Comparison of ENCODE assay signal across 8 mouse cellular contexts in the genomic region with DNA sequence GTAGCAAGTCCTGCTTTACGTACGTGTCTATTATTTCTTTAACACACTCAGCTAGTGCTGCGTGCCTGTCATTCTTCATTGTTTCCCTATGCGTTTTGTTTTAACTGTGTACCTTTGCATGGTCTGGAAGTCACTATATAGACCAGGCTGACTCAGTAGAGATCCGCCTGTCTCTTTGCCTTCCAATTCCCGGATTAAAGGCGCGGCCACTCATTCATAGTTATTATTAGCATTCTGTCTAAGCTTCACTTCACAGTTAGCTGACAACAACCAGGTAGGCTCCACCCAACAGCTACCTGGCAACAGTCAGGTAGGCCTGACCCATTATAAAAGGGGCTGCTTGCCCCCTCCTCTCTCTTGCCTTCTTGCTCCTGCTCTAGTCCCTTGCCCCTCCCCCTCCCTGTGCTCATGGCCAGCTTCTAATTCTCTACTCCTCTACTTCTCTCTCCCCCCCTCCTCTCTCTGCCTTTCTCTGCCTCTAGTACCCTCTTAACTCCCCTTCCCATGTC. TPM values are rescaled to one million over a fixed set of nuclear protein-coding genes. Genes with fewer than 3 reads are reported as not detected.
DNase-seq lines count a peak whose midpoint lies in the region; ATAC-seq and TF ChIP-seq lines count a peak whose summit lies in the region.

No protein-coding gene starts in this region.

- WGBS in kidney, embryonic 16.5 days, result 1% methylated on average over 8 of the region's 8 CpGs
- WGBS in forebrain, embryonic 15.5 days, result under 1% methylated on average over 8 of the region's 8 CpGs
- 5% methylated on average over 8 of the region's 8 CpGs for WGBS in liver, embryonic 16.5 days (ENCODE audit: insufficient replicate concordance)

- H3K27me3 ChIP-seq in kidney, embryonic 16.5 days (ENCODE audit: insufficient read depth, low read length), result no peaks in the 10 kb centered on the region
- no peaks in the 10 kb centered on the region for H3K27me3 ChIP-seq in forebrain, embryonic 15.5 days
- H3K27me3 ChIP-seq in liver, embryonic 16.5 days (ENCODE audit: control insufficient read depth, insufficient read depth, low read depth, low read length), result no peaks in the 10 kb centered on the region

- H3K4me1 ChIP-seq in kidney, embryonic 16.5 days (ENCODE audit: insufficient read depth, low read length), result peaks cover 16% of the 10 kb centered on the region
- H3K4me1 ChIP-seq in bone marrow macrophage, adult 2 months (ENCODE audit: control insufficient read depth, insufficient read depth, low read length), result peaks cover 11% of the 10 kb centered on the region
- peaks cover 32% of the 10 kb centered on the region for H3K4me1 ChIP-seq in forebrain, embryonic 15.5 days
- H3K4me1 ChIP-seq in liver, embryonic 16.5 days (ENCODE audit: control insufficient read depth, low read depth, low read length), result peaks cover 20% of the 10 kb centered on the region

- peak; percentile 49; the same call in 1 of the 2 replicates for ATAC-seq in kidney, embryonic 16.5 days (ENCODE audit: low FRiP score, low TSS enrichment)
- ATAC-seq in forebrain, embryonic 15.5 days (replicated peaks), result peak; percentile 35
- ATAC-seq in liver, embryonic 16.5 days (ENCODE audit: low read depth), result no peak

- H3K4me2 ChIP-seq in kidney, embryonic 16.5 days (replicated peaks; ENCODE audit: low read depth, low read length), result peak overlapping the region; percentile 79
- peak overlapping the region; percentile 82 for H3K4me2 ChIP-seq in forebrain, embryonic 15.5 days (replicated peaks)
- H3K4me2 ChIP-seq in liver, embryonic 16.5 days (ENCODE audit: low read depth, low read length), result peak overlapping the region; percentile 86

- H3K9me3 ChIP-seq in kidney, embryonic 16.5 days (ENCODE audit: low read length), result no peaks in the 10 kb centered on the region
- no peaks in the 10 kb centered on the region for H3K9me3 ChIP-seq in forebrain, embryonic 15.5 days
- no peaks in the 10 kb centered on the region for H3K9me3 ChIP-seq in liver, embryonic 16.5 days (replicated peaks; ENCODE audit: control insufficient read depth, low read length)

- peaks cover 17% of the 10 kb centered on the region for H3K36me3 ChIP-seq in kidney, embryonic 16.5 days (ENCODE audit: insufficient read depth, low read length)
- H3K36me3 ChIP-seq in forebrain, embryonic 15.5 days, result peaks cover 18% of the 10 kb centered on the region
- H3K36me3 ChIP-seq in liver, embryonic 16.5 days (ENCODE audit: control insufficient read depth, insufficient read depth), result peaks cover 26% of the 10 kb centered on the region

- no peak for TF ChIP-seq POLR2A in bone marrow macrophage, adult 2 months (IDR thresholded peaks at IDR 0.05; ENCODE audit: borderline replicate concordance, low read depth, low read length)

- H3K4me3 ChIP-seq in kidney, embryonic 16.5 days (ENCODE audit: low read length), result peak overlapping the region; percentile 82
- peak overlapping the region; percentile 97 for H3K4me3 ChIP-seq in bone marrow macrophage, adult 2 months (ENCODE audit: insufficient read depth, low read length)
- H3K4me3 ChIP-seq in forebrain, embryonic 15.5 days, result peak overlapping the region; percentile 84
- peak overlapping the region; percentile 70 for H3K4me3 ChIP-seq in liver, embryonic 16.5 days (ENCODE audit: low read depth, low read length)

- peak overlapping the region; percentile 98 for H3K27ac ChIP-seq in kidney, embryonic 16.5 days (ENCODE audit: low read length)
- H3K27ac ChIP-seq in bone marrow macrophage, adult 2 months (ENCODE audit: insufficient read depth, low read depth, low read length), result peak overlapping the region; percentile 93
- H3K27ac ChIP-seq in forebrain, embryonic 15.5 days (replicated peaks), result peak overlapping the region; percentile 96
- H3K27ac ChIP-seq in liver, embryonic 16.5 days (ENCODE audit: low read length), result peak overlapping the region; percentile 90

- no peak for TF ChIP-seq CTCF in bone marrow macrophage, adult 2 months (IDR thresholded peaks at IDR 0.05; ENCODE audit: low read depth, low read length)

- DNase-seq in kidney, adult 11 months, result no peak
- no peak for DNase-seq in urinary bladder, postnatal 14 days (ENCODE audit: low spot score)
- DNase-seq in urinary bladder, postnatal 25 days (ENCODE audit: low spot score), result no peak
- no peak for DNase-seq in layer of hippocampus, postnatal 36 days

- peak overlapping the region; percentile 87 for H3K9ac ChIP-seq in kidney, embryonic 16.5 days (replicated peaks; ENCODE audit: low read length)
- H3K9ac ChIP-seq in forebrain, embryonic 15.5 days (replicated peaks), result peak overlapping the region; percentile 86
- peak overlapping the region; percentile 85 for H3K9ac ChIP-seq in liver, embryonic 16.5 days (ENCODE audit: low read depth, low read length)

RNA-seq across cellular contexts. Expression of a gene that starts 0.3 kb away (rescaled TPM):
- polyA plus RNA-seq in kidney, embryonic 16.5 days (2015; fragmentation: Nextera tagmentation; extraction: Ambion mirVana), result 42.3 and 43.7 TPM in 2 replicates
- 5.6 and 6.0 TPM in 2 replicates for polyA plus RNA-seq in bone marrow macrophage, adult 2 months (2012; ENCODE audit: insufficient read depth, insufficient read length, missing spikeins)
- 53.5 and 56.5 TPM in 2 replicates for polyA plus RNA-seq in forebrain, embryonic 15.5 days (2015; fragmentation: Nextera tagmentation; extraction: Ambion mirVana)
- 16.5 and 16.8 TPM in 2 replicates for polyA plus RNA-seq in liver, embryonic 16.5 days (2015; fragmentation: Nextera tagmentation; extraction: Ambion mirVana)
- 10 to 100 TPM; 14.7 to 14.9 TPM for total RNA-seq in layer of hippocampus, postnatal 36 days (2021)

RNA-seq across cellular contexts. Expression of a gene that starts 9.4 kb away (rescaled TPM):
- polyA plus RNA-seq in kidney, embryonic 16.5 days (2015; fragmentation: Nextera tagmentation; extraction: Ambion mirVana), result 33.3 and 36.2 TPM in 2 replicates
- polyA plus RNA-seq in bone marrow macrophage, adult 2 months (2012; ENCODE audit: insufficient read depth, insufficient read length, missing spikeins), result 26.0 and 32.8 TPM in 2 replicates
- 43.1 and 45.6 TPM in 2 replicates for polyA plus RNA-seq in forebrain, embryonic 15.5 days (2015; fragmentation: Nextera tagmentation; extraction: Ambion mirVana)
- polyA plus RNA-seq in liver, embryonic 16.5 days (2015; fragmentation: Nextera tagmentation; extraction: Ambion mirVana), result 54.8 and 61.2 TPM in 2 replicates
- total RNA-seq in layer of hippocampus, postnatal 36 days (2021), result 10 to 100 TPM; 40.2 to 42.5 TPM

RNA-seq across cellular contexts. Expression of a gene that starts 13.1 kb away (rescaled TPM):
- 0.40 and 0.47 TPM in 2 replicates for polyA plus RNA-seq in kidney, embryonic 16.5 days (2015; fragmentation: Nextera tagmentation; extraction: Ambion mirVana)
- 0.53 and 0.80 TPM in 2 replicates for polyA plus RNA-seq in bone marrow macrophage, adult 2 months (2012; ENCODE audit: insufficient read depth, insufficient read length, missing spikeins)
- 0.33 and 0.53 TPM in 2 replicates for polyA plus RNA-seq in forebrain, embryonic 15.5 days (2015; fragmentation: Nextera tagmentation; extraction: Ambion mirVana)
- polyA plus RNA-seq in liver, embryonic 16.5 days (2015; fragmentation: Nextera tagmentation; extraction: Ambion mirVana), result 2.5 TPM in 2 replicates
- under 1 TPM in 1 of 2 experiments, not detected in 1; 0.12 TPM for total RNA-seq in layer of hippocampus, postnatal 36 days (2021)

RNA-seq across cellular contexts. Expression of a gene that starts 22.1 kb away (rescaled TPM):
- polyA plus RNA-seq in kidney, embryonic 16.5 days (2015; fragmentation: Nextera tagmentation; extraction: Ambion mirVana), result 0.47 and 0.84 TPM in 2 replicates
- polyA plus RNA-seq in bone marrow macrophage, adult 2 months (2012; ENCODE audit: insufficient read depth, insufficient read length, missing spikeins), result 6.2 and 7.9 TPM in 2 replicates
- 0.13 TPM in 1 of 2 replicates, not detected in the other for polyA plus RNA-seq in forebrain, embryonic 15.5 days (2015; fragmentation: Nextera tagmentation; extraction: Ambion mirVana)
- 0.09 and 0.66 TPM in 2 replicates for polyA plus RNA-seq in liver, embryonic 16.5 days (2015; fragmentation: Nextera tagmentation; extraction: Ambion mirVana)
- total RNA-seq in layer of hippocampus, postnatal 36 days (2021), result under 1 TPM; 0.28 to 0.60 TPM

RNA-seq across cellular contexts. Expression of a gene that starts 22.6 kb away (rescaled TPM):
- polyA plus RNA-seq in kidney, embryonic 16.5 days (2015; fragmentation: Nextera tagmentation; extraction: Ambion mirVana), result 111 and 113 TPM in 2 replicates
- polyA plus RNA-seq in bone marrow macrophage, adult 2 months (2012; ENCODE audit: insufficient read depth, insufficient read length, missing spikeins), result 31.0 and 33.7 TPM in 2 replicates
- polyA plus RNA-seq in forebrain, embryonic 15.5 days (2015; fragmentation: Nextera tagmentation; extraction: Ambion mirVana), result 84.4 and 90.1 TPM in 2 replicates
- 23.5 and 25.1 TPM in 2 replicates for polyA plus RNA-seq in liver, embryonic 16.5 days (2015; fragmentation: Nextera tagmentation; extraction: Ambion mirVana)
- total RNA-seq in layer of hippocampus, postnatal 36 days (2021), result 10 to 100 TPM; 69.1 to 73.2 TPM
